Mouse (Mus musculus): Measurements from ENCODE around the gene Bfsp1.

Bfsp1 gene

DNA sequence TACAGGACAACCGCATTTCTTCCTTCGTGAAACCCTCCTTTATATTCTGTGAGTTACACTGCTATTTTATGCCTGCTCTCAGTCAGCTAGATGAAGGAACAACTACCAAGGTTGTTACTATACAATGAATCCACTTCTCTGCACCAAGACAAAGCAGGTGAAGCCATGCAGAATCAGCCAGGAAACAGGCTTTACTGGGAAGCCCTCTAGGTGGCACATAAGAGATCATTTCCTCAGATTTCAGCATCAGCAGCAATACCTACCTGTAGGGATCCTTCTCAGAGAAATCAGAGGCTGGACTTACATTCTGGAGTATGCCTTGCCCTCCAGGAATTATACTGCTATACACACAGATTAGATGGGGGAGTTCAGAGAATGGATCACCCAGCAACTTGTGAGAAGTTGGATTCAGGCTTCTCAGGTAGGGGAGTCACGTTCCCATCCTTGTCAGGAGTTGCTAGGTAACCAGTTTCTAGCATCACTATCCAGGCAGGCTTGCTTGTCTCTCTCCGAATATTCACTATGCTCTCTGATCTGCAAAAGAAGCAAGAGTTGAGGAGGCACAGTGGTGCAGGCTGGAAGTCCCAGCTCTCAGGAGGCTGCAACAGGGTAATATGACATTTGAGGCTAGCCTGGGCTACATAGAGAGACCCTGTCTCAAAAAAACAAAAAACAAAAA is 66.5 kb downstream of the Bfsp1 start:
- no peak for DNase-seq (ENCODE audit: low read depth, low spot score)

DNA sequence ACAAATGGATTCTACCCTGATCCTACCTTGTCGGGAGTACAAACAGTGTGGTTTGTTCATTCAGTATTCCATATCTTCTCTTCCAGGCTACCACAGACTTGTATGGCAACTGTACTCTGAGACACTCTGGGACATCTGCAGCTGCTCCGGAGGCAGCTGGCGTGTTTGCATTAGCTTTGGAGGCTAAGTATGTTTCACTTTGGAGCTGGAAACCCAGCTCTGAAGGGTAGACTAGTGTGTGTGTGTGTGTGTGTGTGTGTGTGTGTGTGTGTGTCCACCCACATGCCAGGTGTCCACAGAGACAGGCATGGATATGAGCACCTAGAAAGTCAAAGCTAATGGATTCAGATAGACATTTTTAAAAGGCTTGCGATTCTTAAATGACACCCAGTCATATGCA is 67.1 kb downstream of the Bfsp1 start:
- no peak for DNase-seq (ENCODE audit: low read depth, low spot score)

DNA sequence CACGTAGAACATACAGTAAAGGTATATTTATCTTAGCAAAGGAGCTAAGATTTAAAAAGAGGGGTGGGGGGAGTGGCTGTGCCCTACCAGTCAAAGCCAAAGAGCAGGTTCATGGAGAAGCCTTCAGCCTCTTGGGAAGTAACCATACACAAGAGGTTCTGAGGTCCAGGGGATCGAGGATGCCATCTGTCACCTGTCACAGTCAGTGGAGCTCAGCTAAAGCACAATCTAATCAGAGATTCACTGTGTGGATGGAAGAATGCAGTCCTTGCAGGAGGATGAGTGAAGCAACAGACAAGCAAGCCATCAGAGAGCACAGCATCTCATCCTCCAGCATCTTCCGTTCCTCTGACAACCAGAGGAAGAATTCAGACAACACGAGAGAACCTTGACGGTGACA is 73.1 kb downstream of the Bfsp1 start:
- no peak for DNase-seq (ENCODE audit: low read depth, low spot score)

DNA sequence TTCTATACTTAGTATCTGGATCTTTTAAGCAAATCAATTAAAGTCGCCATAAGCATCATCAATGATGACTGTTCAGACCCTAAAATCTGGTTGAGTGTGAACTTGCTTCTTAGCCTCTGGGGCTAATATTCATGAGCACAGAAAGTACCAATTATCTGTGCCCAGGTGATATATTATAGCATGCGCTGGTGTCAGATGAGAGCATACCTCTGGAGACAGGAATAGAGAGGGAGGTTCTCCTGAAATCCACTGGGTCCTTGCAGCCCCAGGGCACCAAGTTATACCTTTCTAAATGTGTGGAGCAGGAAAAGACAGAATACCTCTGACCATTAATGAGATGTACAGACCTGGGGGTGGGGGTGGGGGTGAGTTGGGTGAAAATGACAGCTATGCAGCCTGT is 82.7 kb downstream of the Bfsp1 start:
- no peak for DNase-seq (ENCODE audit: low read depth, low spot score)

Measured in skeletal muscle tissue, adult 2 months (tissue).